Mouse (Mus musculus) liver, embryonic 11.5 days (tissue): ENCODE results near the gene Rtn4ip1. TPM values are rescaled to one million over a fixed set of nuclear protein-coding genes. Genes with fewer than 3 reads are reported as not detected.
"Not testable (repeated sequence)": the region's sequence is repeated elsewhere in the genome, so short reads cannot be mapped to it uniquely, and the experiment has no call there.

ENCODE experiments used
- ATAC-seq: fragments of 200-750 bp; cut with Nextera tagmentation; replicated peaks from 2 replicates; pipeline ENCODE4 v1.8.0; 2017; ENCODE audit warnings: moderate number of reproducible peaks, mild to moderate bottlenecking, moderate TSS enrichment, moderate library complexity; ENCODE audit not compliant: low FRiP score
- DNase-seq: peaks from one replicate; pipeline ENCODE4 v3.0.0-alpha.2; 2017; ENCODE audit warnings: low spot score
- H3K27ac ChIP-seq: fragments of 300-500 bp; sonication (generic); 2 replicates; pipeline ENCODE4 v1.5.1; 2014; ENCODE audit warnings: mild to moderate bottlenecking, low read depth, low read length, control low read depth
- H3K27me3 ChIP-seq: fragments of 300-500 bp; sonication (generic); replicated peaks from 2 replicates; pipeline ENCODE4 v1.6.1; 2014; ENCODE audit warnings: low read length, mixed read lengths; ENCODE audit not compliant: control insufficient read depth, insufficient read depth
- H3K36me3 ChIP-seq: fragments of 300-500 bp; sonication (generic); 2 replicates; pipeline ENCODE4 v1.6.1; 2014; ENCODE audit warnings: mild to moderate bottlenecking, low read length, moderate library complexity, mixed read lengths; ENCODE audit not compliant: control insufficient read depth, insufficient read depth
- H3K4me1 ChIP-seq: fragments of 300-500 bp; sonication (generic); replicated peaks from 2 replicates; pipeline ENCODE4 v1.6.1; 2014; ENCODE audit warnings: low read length, mixed read lengths; ENCODE audit not compliant: control insufficient read depth, insufficient read depth
- H3K4me2 ChIP-seq: fragments of 300-500 bp; sonication (generic); 2 replicates; pipeline ENCODE4 v1.6.1; 2014; ENCODE audit warnings: mild to moderate bottlenecking, control low read depth, moderate library complexity
- H3K4me3 ChIP-seq: fragments of 300-500 bp; sonication (generic); 2 replicates; pipeline ENCODE4 v1.5.1; 2014; ENCODE audit warnings: low read depth, low read length, control low read depth
- H3K9ac ChIP-seq: fragments of 300-500 bp; sonication (generic); 2 replicates; pipeline ENCODE4 v1.6.1; 2014; ENCODE audit warnings: low read depth, low read length, control low read depth
- H3K9me3 ChIP-seq: fragments of 300-500 bp; sonication (generic); 2 replicates; pipeline ENCODE4 v1.6.1; 2016; ENCODE audit warnings: low read length, inconsistent platforms, mixed read lengths; ENCODE audit not compliant: control insufficient read depth
- WGBS: fragments of 180-500 bp; shearing (Covaris S2); extraction: QIAGEN DNeasy Blood & Tissue Kit; methylation state at CpG from one replicate; pipeline ENCODE4 v1.1.7; 2014; 5-methylcytosine and 5-hydroxymethylcytosine counted together
- polyA plus RNA-seq: library from polyadenylated mRNA; unstranded; fragments of >200 nt; fragmentation: Nextera tagmentation; extraction: Ambion mirVana; gene quantifications from 2 replicates; pipeline ENCODE4 v1.2.1, GENCODE M21; 2014

The Rtn4ip1 gene
- polyA plus RNA-seq, 1 experiment from 2014 or later, result 25.8 TPM

DNA sequence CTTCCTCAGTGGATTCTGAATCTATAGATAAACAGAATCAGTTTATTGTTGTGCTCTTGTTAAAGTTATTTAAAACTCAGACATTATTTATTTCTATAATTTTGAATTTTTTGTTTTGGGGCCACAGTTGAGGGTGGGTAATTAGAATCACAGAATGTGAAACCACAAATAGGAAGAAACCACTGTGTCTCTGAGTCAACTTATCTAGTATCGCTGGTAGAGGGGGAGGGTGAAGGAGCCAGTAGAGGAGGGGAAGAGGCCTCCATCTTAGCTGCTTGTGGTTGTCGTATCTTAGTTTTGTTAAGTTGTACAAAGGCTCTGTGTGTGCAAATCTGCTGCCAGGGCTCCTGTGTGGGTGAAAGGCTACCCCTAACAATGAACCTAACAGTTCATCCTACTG, 15.1 kb downstream of the Rtn4ip1 start:
- H3K4me2 ChIP-seq, result no peak overlapping the region
- no peaks in the 10 kb centered on the region for H3K27me3 ChIP-seq
- H3K9me3 ChIP-seq, result no peaks in the 10 kb centered on the region
- DNase-seq (no peak), ATAC-seq (no peak)
- H3K4me3 ChIP-seq, result no peak overlapping the region
- 0 out of 2 replicates have a peak, but pooled peaks cover 4% of the 10 kb centered on the region for H3K4me1 ChIP-seq
- no peak overlapping the region for H3K27ac ChIP-seq
- WGBS, result 37% methylated on average over 2 of the region's 2 CpGs
- no peak overlapping the region for H3K9ac ChIP-seq
- H3K36me3 ChIP-seq, result no peaks in the 10 kb centered on the region

DNA sequence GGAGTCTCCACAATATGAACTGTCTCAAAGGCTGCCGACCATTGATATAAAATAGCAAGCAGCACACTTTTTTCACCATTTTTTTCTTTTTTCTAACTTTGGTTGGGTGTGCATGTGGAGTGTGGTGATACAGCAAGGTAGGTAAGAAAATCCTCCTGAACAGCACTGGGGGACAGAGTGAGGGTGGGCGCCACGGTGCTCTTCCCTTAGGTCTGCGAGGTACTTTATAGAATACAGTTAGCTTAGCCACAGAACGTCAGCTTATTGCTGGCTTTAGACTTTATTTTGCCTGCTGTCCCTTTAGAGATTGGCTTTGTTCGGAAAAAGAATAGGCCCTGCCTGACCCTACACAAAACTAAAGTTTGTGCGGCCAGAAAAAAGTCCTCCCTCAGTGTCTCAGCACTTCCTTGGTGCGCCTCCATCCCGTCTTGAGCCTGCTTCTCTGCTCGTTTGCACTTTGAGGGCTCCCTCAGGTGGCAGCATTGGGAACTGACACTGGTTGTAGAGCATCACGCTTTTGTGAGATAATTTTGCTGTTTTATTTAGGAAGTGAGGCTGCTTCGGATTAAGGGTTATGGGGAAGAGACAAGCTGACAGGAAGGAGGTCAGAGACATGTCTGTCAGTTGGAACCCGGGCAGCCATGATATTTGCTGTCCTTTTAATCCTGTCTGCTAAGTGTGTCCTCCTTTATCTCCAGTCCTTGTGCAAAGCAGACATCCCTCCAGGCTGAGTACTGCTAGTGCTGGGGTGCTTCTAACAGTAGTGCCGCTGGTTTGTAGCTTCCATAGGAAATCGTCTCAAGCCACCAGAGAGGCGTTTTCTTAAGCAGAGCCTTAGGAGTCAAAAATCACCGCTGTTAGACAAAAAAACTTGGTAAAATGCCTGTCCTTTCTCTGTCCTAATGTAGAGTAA, 17.3 kb downstream of the Rtn4ip1 start:
- no peak overlapping the region for H3K4me3 ChIP-seq
- 0 out of 2 replicates have a peak, but pooled peaks cover 3% of the 10 kb centered on the region for H3K4me1 ChIP-seq
- ATAC-seq, result 0 out of 2 replicates have a peak, but pooled peaks have one; percentile 47
- H3K27me3 ChIP-seq, result no peaks in the 10 kb centered on the region
- no peak overlapping the region for H3K9ac ChIP-seq
- 44% methylated on average over 17 of the region's 17 CpGs for WGBS
- H3K36me3 ChIP-seq, result 0 out of 2 replicates have a peak, but pooled peaks cover 2% of the 10 kb centered on the region
- no peak overlapping the region for H3K4me2 ChIP-seq
- peak; percentile 59 for DNase-seq
- H3K9me3 ChIP-seq, result no peaks in the 10 kb centered on the region
- H3K27ac ChIP-seq, result no peak overlapping the region

DNA sequence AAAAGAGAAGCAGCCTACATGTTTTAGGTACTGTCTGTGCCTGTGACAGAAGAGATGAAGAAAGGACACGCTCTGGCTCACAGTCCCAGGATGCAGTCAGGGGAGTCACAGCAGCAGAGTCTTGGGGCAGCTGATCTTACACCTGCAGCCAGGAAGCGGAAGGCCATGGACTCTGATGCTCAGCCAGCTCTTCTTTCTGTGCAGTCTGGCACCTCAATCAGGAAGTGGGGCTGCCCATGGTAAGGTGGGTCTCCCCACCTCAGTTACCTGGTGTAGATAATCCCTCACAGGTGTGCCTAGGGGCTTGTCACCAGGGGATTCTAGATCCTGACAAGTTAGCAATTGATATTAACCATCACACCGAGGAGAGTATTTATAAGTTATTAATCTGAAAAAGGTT, 21.5 kb downstream of the Rtn4ip1 start:
- Histone ChIP-seq H3K27me3 (no peaks in the 10 kb centered on the region), H3K4me1 (no peaks in the 10 kb centered on the region), H3K36me3 (peaks cover 2% of the 10 kb centered on the region; the same call in 1 of the 2 replicates), H3K9me3 (no peaks in the 10 kb centered on the region), H3K4me2 (no peak overlapping the region), H3K4me3 (no peak overlapping the region), H3K27ac (no peak overlapping the region), H3K9ac (no peak overlapping the region)
- WGBS, result 92% methylated on average over 3 of the region's 3 CpGs
- DNase-seq (no peak), ATAC-seq (no peak)

DNA sequence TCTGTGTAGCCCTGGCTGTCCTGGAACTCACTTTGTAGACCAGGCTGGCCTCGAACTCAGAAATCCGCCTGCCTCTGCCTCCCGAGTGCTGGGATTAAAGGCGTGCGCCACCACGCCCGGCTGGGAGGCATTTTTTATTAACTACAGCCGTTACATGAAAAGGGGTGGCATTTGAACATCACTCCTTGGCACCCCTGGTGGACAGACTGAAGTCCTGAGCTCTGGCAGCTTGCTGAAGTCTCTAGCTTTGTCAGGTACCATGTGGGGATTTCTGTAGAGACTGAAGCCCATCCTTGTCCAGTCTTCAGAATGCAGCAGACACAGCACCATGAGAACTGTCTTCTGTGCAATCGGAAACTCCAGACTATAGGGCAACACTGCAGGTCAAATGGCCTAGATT, 24.2 kb downstream of the Rtn4ip1 start:
- H3K27me3 ChIP-seq, H3K9ac ChIP-seq, H3K9me3 ChIP-seq, ATAC-seq, H3K27ac ChIP-seq, DNase-seq, H3K36me3 ChIP-seq, H3K4me2 ChIP-seq, H3K4me3 ChIP-seq, H3K4me1 ChIP-seq: not testable (repeated sequence)
- WGBS, result 86% methylated on average over 8 of the region's 9 CpGs

DNA sequence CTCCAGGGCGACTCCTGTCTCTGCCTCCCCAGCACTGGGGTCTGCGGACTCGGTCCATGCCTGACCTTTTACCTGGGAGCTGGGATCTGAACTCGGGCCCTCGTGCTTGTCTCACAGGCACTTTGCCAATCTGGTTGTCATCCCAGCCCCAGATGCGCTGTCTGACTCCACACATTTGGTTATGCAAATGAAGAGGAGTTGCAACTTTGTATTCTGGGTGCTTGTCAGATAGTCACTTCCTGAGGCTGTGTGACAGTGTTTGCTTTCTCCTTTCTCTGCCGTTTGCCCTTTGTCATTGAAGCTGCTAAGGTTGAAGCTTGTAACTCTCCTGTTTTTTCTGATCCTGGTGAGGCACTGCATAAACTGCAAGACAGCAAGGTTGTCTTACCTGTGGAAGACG, 26.1 kb downstream of the Rtn4ip1 start:
- Histone ChIP-seq H3K27ac (no peak overlapping the region), H3K4me3 (no peak overlapping the region), H3K27me3 (no peaks in the 10 kb centered on the region), H3K36me3 (peaks cover 5% of the 10 kb centered on the region), H3K4me2 (no peak overlapping the region), H3K9ac (no peak overlapping the region), H3K9me3 (no peaks in the 10 kb centered on the region), H3K4me1 (no peaks in the 10 kb centered on the region)
- DNase-seq (no peak), ATAC-seq (no peak)
- 77% methylated on average over 8 of the region's 8 CpGs for WGBS

DNA sequence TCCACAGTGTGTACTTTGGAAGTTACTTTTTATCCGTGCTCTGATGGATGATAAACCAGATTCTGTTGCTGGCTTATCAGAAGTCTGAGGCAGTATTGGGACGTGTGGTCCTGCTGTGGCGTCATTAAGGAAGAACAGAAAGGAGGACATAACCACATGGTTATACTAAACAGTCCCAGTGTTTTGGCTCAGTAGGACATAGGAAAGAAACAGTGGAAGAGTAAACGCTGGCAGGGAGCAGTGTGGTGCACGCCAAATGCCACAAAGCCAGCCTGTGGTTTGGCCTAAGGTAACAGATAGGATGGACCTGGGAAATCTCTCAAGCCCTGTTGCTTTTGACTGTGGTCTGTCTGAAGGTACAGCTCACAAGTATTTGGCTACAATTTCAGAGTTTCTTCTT, 27.0 kb downstream of the Rtn4ip1 start:
- Histone ChIP-seq H3K27me3 (no peaks in the 10 kb centered on the region), H3K27ac (no peak overlapping the region), H3K9me3 (no peaks in the 10 kb centered on the region), H3K4me1 (no peaks in the 10 kb centered on the region), H3K4me2 (no peak overlapping the region), H3K4me3 (no peak overlapping the region), H3K9ac (no peak overlapping the region), H3K36me3 (peaks cover 2% of the 10 kb centered on the region)
- DNase-seq (no peak), ATAC-seq (no peak)
- 76% methylated on average over 5 of the region's 5 CpGs for WGBS

DNA sequence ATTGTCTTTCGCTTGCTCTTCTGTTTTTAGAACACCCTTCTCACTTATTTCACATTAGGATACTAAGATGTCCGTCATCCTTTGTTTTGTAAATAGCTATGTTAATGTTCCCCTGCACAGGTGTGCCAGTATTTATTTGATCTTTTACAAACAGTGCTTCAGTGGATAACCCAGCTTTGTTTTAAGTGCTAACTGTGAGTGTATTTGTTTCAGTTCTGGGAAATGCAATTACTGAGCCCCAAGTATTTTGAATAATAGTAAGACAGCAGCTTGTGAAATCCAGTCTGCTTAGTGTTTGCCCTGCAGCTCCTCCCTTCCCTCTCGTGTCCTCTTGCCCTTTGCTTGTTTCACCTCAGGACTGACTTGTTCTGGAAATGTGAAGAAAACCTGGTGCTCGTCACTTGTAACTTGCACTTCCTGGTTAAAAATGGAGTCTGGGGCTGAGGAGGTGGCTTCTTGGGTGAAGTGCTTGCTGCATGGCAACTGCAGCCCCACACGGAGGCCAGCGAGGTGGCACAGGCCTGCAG, 37.6 kb downstream of the Rtn4ip1 start:
- WGBS, result 82% methylated on average over 6 of the region's 6 CpGs
- Histone ChIP-seq H3K9me3 (no peaks in the 10 kb centered on the region), H3K4me1 (0 out of 2 replicates have a peak, but pooled peaks cover 3% of the 10 kb centered on the region), H3K4me2 (no peak overlapping the region), H3K27me3 (no peaks in the 10 kb centered on the region), H3K36me3 (no peaks in the 10 kb centered on the region; the same call in 1 of the 2 replicates), H3K4me3 (no peak overlapping the region), H3K9ac (no peak overlapping the region), H3K27ac (no peak overlapping the region)
- DNase-seq (no peak), ATAC-seq (no peak)

DNA sequence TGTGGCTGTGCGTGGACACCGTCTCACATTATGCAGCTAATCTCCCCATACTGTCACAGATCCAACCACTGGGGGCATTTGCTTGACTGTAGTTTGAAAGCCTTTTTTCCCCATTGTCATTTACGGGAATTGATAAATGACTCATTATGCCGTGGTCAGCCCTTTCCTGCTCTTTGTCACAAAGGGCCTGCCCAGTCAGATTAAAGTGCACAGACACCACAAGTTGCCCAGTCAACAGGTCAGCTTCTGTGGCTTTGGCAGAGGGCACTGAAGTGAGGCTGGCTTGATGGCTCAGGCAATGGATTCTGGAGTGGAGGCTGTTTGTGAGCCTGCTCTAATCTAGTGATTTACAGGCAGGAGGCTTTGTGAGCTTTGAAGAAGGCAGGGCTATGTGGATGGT, 42.1 kb downstream of the Rtn4ip1 start:
- H3K4me3 ChIP-seq, result no peak overlapping the region
- no peak overlapping the region for H3K4me2 ChIP-seq
- H3K36me3 ChIP-seq, result peaks cover 7% of the 10 kb centered on the region
- no peaks in the 10 kb centered on the region for H3K27me3 ChIP-seq
- H3K27ac ChIP-seq, result no peak overlapping the region
- DNase-seq (no peak), ATAC-seq (no peak)
- no peaks in the 10 kb centered on the region for H3K9me3 ChIP-seq
- no peak overlapping the region for H3K9ac ChIP-seq
- 59% methylated on average over 4 of the region's 4 CpGs for WGBS
- H3K4me1 ChIP-seq, result 0 out of 2 replicates have a peak, but pooled peaks cover 3% of the 10 kb centered on the region
